Mouse (Mus musculus): ENCODE measurements around the gene Lrrc66.

Gene Lrrc66

GRCm38 (mm10) chr5:73558756-73559155 is 73.6 kb downstream of the Lrrc66 start:
- no peak for DNase-seq (ENCODE audit: low read depth, low spot score)

GRCm38 (mm10) chr5:73556733-73557425 is 75.4 kb downstream of the Lrrc66 start:
- no peak for DNase-seq (ENCODE audit: low read depth, low spot score)
